8 mouse cellular contexts compared by ENCODE assay signal in genomic region chrX:139870300-139870711, GRCm38 (mm10). TPM values are rescaled to one million over a fixed set of nuclear protein-coding genes. Genes with fewer than 3 reads are reported as not detected.
DNase-seq lines count a peak whose midpoint lies in the region; TF ChIP-seq lines count a peak whose summit lies in the region.

No protein-coding gene starts in this region.

- intact Hi-C loops in heart, postnatal 14 days (cut with DNase I): loop anchor here (10.0 kb wide), 1 partner anchor 314 kb away; no protein-coding TSS in a partner anchor

- peaks cover 92% of the 10 kb centered on the region for H3K27me3 ChIP-seq in forebrain, embryonic 10.5 days (ENCODE audit: poor library complexity, severe bottlenecking)
- H3K27me3 ChIP-seq in midbrain, embryonic 10.5 days (ENCODE audit: low read depth, poor library complexity, severe bottlenecking): peaks cover 94% of the 10 kb centered on the region

- in situ Hi-C loops in ES-E14 (cut with MboI; ENCODE audit: low sequenced_read_pairs in 2 of 2, unreplicated experiment in 2 of 2): no loop called here

- H3K9ac ChIP-seq in ES-E14 (ENCODE audit: insufficient read depth, low read depth, low read length, poor library complexity, severe bottlenecking): no peak overlapping the region

- no peak for DNase-seq in ES-E14 (ENCODE audit: low read depth, low spot score)
- peak; percentile 46 for DNase-seq in adrenal gland, postnatal 14 days
- peak; percentile 21 for DNase-seq in forebrain, embryonic 10.5 days (ENCODE audit: extremely low spot score, low spot score)
- DNase-seq in heart, postnatal 14 days: peak; percentile 29 to 51
- DNase-seq in kidney, postnatal 4 days: peak; percentile 38 to 61
- DNase-seq in midbrain, embryonic 10.5 days (ENCODE audit: low spot score): peak; percentile 23
- DNase-seq in yolk sac, embryonic 10.5 days (ENCODE audit: low spot score): no peak
- no peak for DNase-seq in left cerebral cortex, adult 9 months (ENCODE audit: low spot score in 2 of 2)

- H3K4me1 ChIP-seq in ES-E14 (ENCODE audit: control insufficient read depth in 2 of 2, insufficient read depth in 2 of 2, low read length in 2 of 2, poor library complexity in 1 of 2): no peaks in the 10 kb centered on the region; a peak in 1 of 4 replicates
- H3K4me1 ChIP-seq in forebrain, embryonic 10.5 days: no peaks in the 10 kb centered on the region
- H3K4me1 ChIP-seq in midbrain, embryonic 10.5 days: no peaks in the 10 kb centered on the region

- H3K4me3 ChIP-seq in ES-E14 (ENCODE audit: insufficient read depth in 1 of 2, low read depth in 1 of 2, low read length in 2 of 2, poor library complexity in 1 of 2, severe bottlenecking in 1 of 2): peak overlapping the region; percentile 9 to 93; a peak in 3 of 4 replicates
- peak overlapping the region; percentile 66 for H3K4me3 ChIP-seq in forebrain, embryonic 10.5 days
- peak overlapping the region; percentile 69 for H3K4me3 ChIP-seq in midbrain, embryonic 10.5 days

- H3K27ac ChIP-seq in ES-E14 (ENCODE audit: insufficient read depth, low read depth, low read length, poor library complexity, severe bottlenecking): no peak overlapping the region
- H3K27ac ChIP-seq in forebrain, embryonic 10.5 days: no peak overlapping the region; the same call in 1 of the 2 replicates
- H3K27ac ChIP-seq in midbrain, embryonic 10.5 days (replicated peaks): no peak overlapping the region

- no peaks in the 10 kb centered on the region for H3K36me3 ChIP-seq in ES-E14 (ENCODE audit: control insufficient read depth, insufficient read depth, low read length, poor library complexity, severe bottlenecking)
- no peaks in the 10 kb centered on the region for H3K36me3 ChIP-seq in forebrain, embryonic 10.5 days (replicated peaks)
- no peaks in the 10 kb centered on the region for H3K36me3 ChIP-seq in midbrain, embryonic 10.5 days

- no peaks in the 10 kb centered on the region for H3K9me3 ChIP-seq in ES-E14 (ENCODE audit: control insufficient read depth, insufficient read depth, low read depth, low read length)
- peaks cover 5% of the 10 kb centered on the region; the same call in 1 of the 2 replicates for H3K9me3 ChIP-seq in forebrain, embryonic 10.5 days
- no peaks in the 10 kb centered on the region; the same call in 1 of the 2 replicates for H3K9me3 ChIP-seq in midbrain, embryonic 10.5 days (replicated peaks)

- WGBS in forebrain, embryonic 10.5 days: 28% methylated on average over 15 of the region's 15 CpGs
- 25% methylated on average over 15 of the region's 15 CpGs for WGBS in midbrain, embryonic 10.5 days

TF ChIP-seq in ES-E14, 5 proteins besides CTCF, POLR2A, EP300 and RAD21:
- TF ChIP-seq MAFK (IDR thresholded peaks at IDR 0.05; ENCODE audit: insufficient read depth, low read depth, low read length): no peak
- TF ChIP-seq CHD2 (IDR thresholded peaks at IDR 0.05; ENCODE audit: low read depth, low read length): no peak
- no peak for TF ChIP-seq ZC3H11A (IDR thresholded peaks at IDR 0.05; ENCODE audit: borderline replicate concordance, low read depth, low read length)
- peak; percentile 61; the same call in 1 of the 2 replicates for TF ChIP-seq ZNF384 (IDR thresholded peaks at IDR 0.05; ENCODE audit: low read depth, low read length)
- TF ChIP-seq HCFC1 (IDR thresholded peaks at IDR 0.05; ENCODE audit: borderline replicate concordance, insufficient read depth, low read length): no peak

RNA-seq across cellular contexts. Expression of gene Morc4, which starts 1.2 kb away (rescaled TPM):
- total RNA-seq in ES-E14 (2012; rRNA removed): 3.4 and 8.0 TPM in 2 replicates
- 5.9 and 9.2 TPM in 2 replicates for total RNA-seq in adrenal gland, postnatal 14 days (2021)
- polyA plus RNA-seq in forebrain, embryonic 10.5 days (2016; fragmentation: Nextera tagmentation; extraction: Ambion mirVana): 5.2 and 6.5 TPM in 2 replicates
- 1 to 10 TPM; 4.9 to 6.1 TPM for total RNA-seq in heart, postnatal 14 days (2021)
- 6.7 and 7.3 TPM in 2 replicates for polyA plus RNA-seq in midbrain, embryonic 10.5 days (2016; fragmentation: Nextera tagmentation; extraction: Ambion mirVana)

Comparison
In these comparisons a context has a peak if more than half of its experiments do, and no peak if none do; other contexts are left out.
1. DNase-seq: peak in adrenal gland, postnatal 14 days (single experiment), forebrain, embryonic 10.5 days (single experiment), heart, postnatal 14 days (2 of 2), kidney, postnatal 4 days (2 of 2) and midbrain, embryonic 10.5 days (single experiment); none in ES-E14 (single experiment), yolk sac, embryonic 10.5 days (single experiment) and left cerebral cortex, adult 9 months (0 of 2).
2. Peak in every context shown above with its lines, with median percentiles within 50 percentile points of each other: H3K4me3 ChIP-seq.